Mouse (Mus musculus) CH12.LX (cell line): ENCODE results near the gene E130114P18Rik. TPM values are rescaled to one million over a fixed set of nuclear protein-coding genes. Genes with fewer than 3 reads are reported as not detected.

Source experiments
- DNase-seq: peaks from one replicate; pipeline ENCODE4 v3.0.0-alpha.2; 2013; ENCODE audit errors: extremely low read depth
- H3K27ac ChIP-seq: 2 replicates; pipeline ENCODE4 v1.5.1; 2012; ENCODE audit warnings: low read depth, mild to moderate bottlenecking, control low read depth, moderate library complexity; ENCODE audit not compliant: insufficient read depth
- H3K27me3 ChIP-seq: replicated peaks from 2 replicates; pipeline ENCODE3; 2012; ENCODE audit warnings: inconsistent platforms
- H3K36me3 ChIP-seq, 2 experiments: replicated peaks in 1 of 2; 2 replicates each; pipeline versions ENCODE3 to v1.6.1; 2012; ENCODE audit warnings: inconsistent platforms in 1 of 2, low read length in 1 of 2, mild to moderate bottlenecking in 1 of 2, mixed read lengths in 1 of 2, moderate library complexity in 1 of 2; ENCODE audit not compliant: control insufficient read depth in 1 of 2, insufficient read depth in 1 of 2
- H3K4me1 ChIP-seq, 2 experiments: 2 replicates each; pipeline ENCODE4 v1.6.1; 2012; ENCODE audit warnings: inconsistent platforms in 1 of 2, moderate library complexity in 1 of 2; ENCODE audit not compliant: insufficient read depth in 2 of 2, control insufficient read depth in 1 of 2
- H3K4me2 ChIP-seq: 2 replicates; pipeline ENCODE4 v1.6.1; 2012; ENCODE audit warnings: low read depth, mild to moderate bottlenecking, control low read depth; ENCODE audit not compliant: poor library complexity, insufficient read depth, severe bottlenecking
- H3K4me3 ChIP-seq, 3 experiments: fragments of 150-350 bp in 1 of 3; sonication (generic) in 1 of 3; replicated peaks in 1 of 3; 2 replicates each; pipeline versions ENCODE3 to v1.5.1; 2011 to 2012; ENCODE audit warnings: low read depth in 2 of 3, low read length in 2 of 3, mild to moderate bottlenecking in 2 of 3, moderate library complexity in 2 of 3, control low read depth in 1 of 3, improper control_type of control experiment in 1 of 3, inconsistent platforms in 1 of 3, mixed read lengths in 1 of 3; ENCODE audit not compliant: poor library complexity in 1 of 3
- H3K79me2 ChIP-seq: replicated peaks from 2 replicates; pipeline ENCODE4 v1.6.1; 2012; ENCODE audit warnings: mild to moderate bottlenecking, moderate library complexity; ENCODE audit not compliant: control insufficient read depth, poor library complexity, insufficient read depth, severe bottlenecking; ENCODE audit errors: extremely low read depth
- H3K9ac ChIP-seq: 2 replicates; pipeline ENCODE4 v1.6.1; 2012; ENCODE audit warnings: low read depth, mild to moderate bottlenecking, control low read depth, moderate library complexity; ENCODE audit not compliant: insufficient read depth
- H3K9me3 ChIP-seq: replicated peaks from 2 replicates; pipeline ENCODE3; 2012; ENCODE audit warnings: low read length, inconsistent platforms, mixed read lengths
- BHLHE40 ChIP-seq: IDR thresholded peaks from 2 replicates; pipeline ENCODE4 v1.6.1; 2011; ENCODE audit warnings: mild to moderate bottlenecking, low read depth, low read length, improper control_type of control experiment
- CHD2 ChIP-seq: IDR thresholded peaks from 2 replicates; pipeline ENCODE4 v1.6.1; 2011; ENCODE audit warnings: low read length, improper control_type of control experiment
- EP300 ChIP-seq: IDR thresholded peaks from 2 replicates; pipeline ENCODE4 v1.6.1; 2011; ENCODE audit warnings: low read length, improper control_type of control experiment
- JUN ChIP-seq: IDR thresholded peaks from 2 replicates; pipeline ENCODE4 v1.6.1; 2011; ENCODE audit warnings: low read depth, mild to moderate bottlenecking, low read length, improper control_type of control experiment, moderate library complexity; ENCODE audit not compliant: insufficient read depth
- JUND ChIP-seq: conservative IDR thresholded peaks from 2 replicates; pipeline ENCODE4 v1.6.1; 2011; ENCODE audit warnings: low read depth, low read length, improper control_type of control experiment
- MAFK ChIP-seq: IDR thresholded peaks from 2 replicates; pipeline ENCODE4 v1.6.1; 2011; ENCODE audit warnings: low read length, improper control_type of control experiment; ENCODE audit not compliant: insufficient replicate concordance
- MAX ChIP-seq: IDR thresholded peaks from 2 replicates; pipeline ENCODE4 v1.6.1; 2011; ENCODE audit warnings: low read length, improper control_type of control experiment
- MAZ ChIP-seq: IDR thresholded peaks from 2 replicates; pipeline ENCODE4 v1.6.1; 2012; ENCODE audit warnings: low read depth, mild to moderate bottlenecking, inconsistent platforms, low read length, improper control_type of control experiment, moderate library complexity
- MEF2A ChIP-seq: IDR thresholded peaks from 2 replicates; pipeline ENCODE4 v1.6.1; 2014; ENCODE audit warnings: low read depth, mild to moderate bottlenecking, inconsistent platforms, low read length, improper control_type of control experiment, borderline replicate concordance
- MXI1 ChIP-seq: IDR thresholded peaks from 2 replicates; pipeline ENCODE4 v1.6.1; 2011; ENCODE audit warnings: mild to moderate bottlenecking, low read depth, low read length, improper control_type of control experiment
- MYC ChIP-seq: IDR thresholded peaks from 2 replicates; pipeline ENCODE4 v1.6.1; 2011; ENCODE audit warnings: low read depth, mild to moderate bottlenecking, improper control_type of control experiment, low read length
- NELFE ChIP-seq: IDR thresholded peaks from 2 replicates; pipeline ENCODE4 v1.6.1; 2011; ENCODE audit warnings: low read depth, low read length, improper control_type of control experiment
- SMC3 ChIP-seq: IDR thresholded peaks from 2 replicates; pipeline ENCODE4 v1.6.1; 2011; ENCODE audit warnings: low read depth, low read length, improper control_type of control experiment
- ZKSCAN1 ChIP-seq: IDR thresholded peaks from 2 replicates; pipeline ENCODE4 v1.6.1; 2012; ENCODE audit warnings: low read depth, inconsistent platforms, low read length, improper control_type of control experiment, borderline replicate concordance
- ZNF384 ChIP-seq: IDR thresholded peaks from 2 replicates; pipeline ENCODE4 v1.6.1; 2012; ENCODE audit warnings: low read depth, low read length, improper control_type of control experiment, inconsistent platforms
- dilution Hi-C: fragments of 300-500 bp; cut with MboI; formaldehyde crosslinking; loops from 2 replicates; pipeline ENCODE4 v1.14.3; 2020; ENCODE audit warnings: low sequenced_read_pairs; ENCODE audit not compliant: extremely low pct_unique_long_range_greater_than_20kb, extremely low pct_ligation_motif_present
- in situ Hi-C: fragments of 300-500 bp; cut with MboI; formaldehyde crosslinking; loops from 3 replicates; pipeline ENCODE4 v1.14.3; 2019; ENCODE audit warnings: low sequenced_read_pairs, low pct_ligation_motif_present, low pct_unique_long_range_greater_than_20kb, mixed read lengths
- polyA plus RNA-seq: library from polyadenylated mRNA; unstranded; fragments of >175 nt; gene quantifications from 2 replicates; pipeline ENCODE4 v1.2.1, GENCODE M21; 2012; ENCODE audit warnings: low read depth; ENCODE audit not compliant: insufficient read length
- total RNA-seq, 2 experiments: library from RNA; depleted of rRNA; stranded (reverse); fragments of 300-350 nt in 1 of 2; fragments of >200 nt in 1 of 2; gene quantifications; 2 replicates each; pipeline ENCODE4 v1.2.3; 2012 to 2014

E130114P18Rik gene
- total and polyA plus RNA-seq, 3 experiments, result not detected

DNA sequence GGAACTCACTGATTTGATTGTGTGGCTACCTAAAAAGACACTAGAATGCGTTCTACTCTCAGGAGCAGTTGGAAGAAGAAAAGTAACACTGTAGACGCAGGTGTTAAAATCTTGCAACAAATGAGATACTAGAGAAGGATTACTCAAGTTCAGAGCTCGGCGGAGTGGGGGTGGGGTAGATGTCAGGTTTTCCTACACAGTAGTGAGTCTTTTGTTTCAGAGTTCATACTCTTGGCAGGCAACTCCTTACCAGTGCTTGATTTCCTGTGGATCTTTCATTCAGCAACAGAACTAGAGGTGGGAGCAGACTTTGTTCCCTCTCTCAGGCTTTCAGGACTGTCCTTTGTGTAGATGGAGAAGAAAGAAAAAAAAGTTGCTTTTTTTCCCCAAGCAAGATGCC is 46.6 kb upstream of the E130114P18Rik start:
- Histone ChIP-seq H3K9me3 (peaks cover 51% of the 10 kb centered on the region), H3K9ac (no peak overlapping the region), H3K36me3 (no peaks in the 10 kb centered on the region), H3K4me3 (no peak overlapping the region), H3K4me2 (no peak overlapping the region), H3K27me3 (no peaks in the 10 kb centered on the region), H3K79me2 (no peaks in the 10 kb centered on the region), H3K4me1 (no peaks in the 10 kb centered on the region), H3K27ac (no peak overlapping the region)
- no peak for DNase-seq
- dilution Hi-C loops (no loop called here), in situ Hi-C loops (no loop called here)
- TF ChIP-seq JUN (no peak), MAZ (no peak), MAX (no peak), MEF2A (no peak), CHD2 (no peak), NELFE (no peak), MYC (no peak), EP300 (no peak), BHLHE40 (no peak)

DNA sequence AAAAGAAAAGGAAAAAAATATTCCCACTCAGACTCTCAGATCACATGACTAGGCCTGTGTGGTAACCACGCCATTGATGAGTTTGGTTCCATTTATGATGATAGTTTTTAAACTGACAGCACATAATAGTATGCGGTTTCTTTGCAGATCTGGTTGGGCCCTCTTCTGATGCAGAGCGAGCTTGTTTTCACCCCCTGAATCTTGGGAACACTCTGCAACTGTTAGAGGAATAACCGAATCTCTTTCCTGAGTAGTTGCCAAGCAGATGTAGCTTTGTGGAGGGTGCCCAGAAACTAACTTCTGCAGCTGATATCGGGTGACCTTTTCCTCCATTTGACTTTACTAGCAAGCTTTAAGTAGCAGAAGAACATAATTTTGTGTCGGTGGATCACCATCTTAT is 45.6 kb upstream of the E130114P18Rik start:
- Histone ChIP-seq H3K9ac (no peak overlapping the region), H3K4me3 (no peak overlapping the region), H3K79me2 (no peaks in the 10 kb centered on the region), H3K4me1 (no peaks in the 10 kb centered on the region), H3K4me2 (no peak overlapping the region), H3K36me3 (no peaks in the 10 kb centered on the region), H3K27ac (no peak overlapping the region), H3K27me3 (no peaks in the 10 kb centered on the region), H3K9me3 (peaks cover 56% of the 10 kb centered on the region)
- in situ Hi-C loops (no loop called here), dilution Hi-C loops (no loop called here)
- TF ChIP-seq MXI1, result no peak
- TF ChIP-seq ZKSCAN1, result no peak
- TF ChIP-seq ZNF384, result no peak
- TF ChIP-seq MAFK, result no peak
- no peak for TF ChIP-seq JUND
- no peak for DNase-seq

DNA sequence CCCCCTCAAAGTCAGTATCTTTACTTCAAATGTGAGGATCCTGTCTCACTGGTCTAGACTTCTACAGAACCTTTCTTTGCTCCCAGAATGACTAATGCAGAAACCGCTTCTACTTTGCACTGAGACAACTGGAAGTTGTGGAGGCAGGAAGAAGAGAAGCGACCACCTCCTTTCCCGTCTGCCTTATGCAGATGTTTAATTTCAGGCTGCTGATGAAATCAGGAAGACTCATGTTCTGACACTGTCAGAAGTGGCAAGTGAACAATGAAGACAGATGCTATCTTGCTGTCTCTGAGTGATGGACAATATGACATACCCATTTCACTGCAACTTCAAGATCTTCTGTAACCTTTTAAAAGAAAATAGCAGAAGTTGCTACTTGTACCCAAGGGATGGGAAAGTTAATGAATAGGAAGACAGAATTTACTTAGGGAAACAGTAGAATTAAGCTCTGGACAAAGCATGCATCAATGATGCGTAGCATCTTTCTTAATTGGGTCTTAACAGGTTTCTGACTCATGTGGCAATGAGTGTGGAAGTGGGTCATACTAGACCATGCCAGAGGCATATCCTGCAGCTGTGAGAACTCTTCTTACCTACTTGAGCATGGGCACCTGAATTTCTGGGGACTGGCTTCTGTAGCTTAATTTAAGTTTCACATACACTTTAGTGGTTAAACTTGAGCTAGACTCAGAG is 43.8 kb upstream of the E130114P18Rik start:
- Histone ChIP-seq H3K79me2 (no peaks in the 10 kb centered on the region), H3K27me3 (no peaks in the 10 kb centered on the region)
- TF ChIP-seq SMC3 (no peak), BHLHE40 (no peak)
- TF ChIP-seq, all 38 proteins: peak for 0
- DNase-seq, result no peak
- Histone ChIP-seq H3K36me3 (no peaks in the 10 kb centered on the region), H3K4me3 (no peak overlapping the region), H3K4me2 (no peak overlapping the region), H3K9me3 (peaks cover 53% of the 10 kb centered on the region), H3K4me1 (no peaks in the 10 kb centered on the region), H3K27ac (no peak overlapping the region), H3K9ac (no peak overlapping the region)
- dilution Hi-C loops, result no loop called here
- in situ Hi-C loops, result no loop called here
